Mouse (Mus musculus): ENCODE data around the gene Gm21190. TPM values are rescaled to one million over a fixed set of nuclear protein-coding genes. Genes with fewer than 3 reads are reported as not detected.
"Not testable (repeated sequence)": the region's sequence is repeated elsewhere in the genome, so short reads cannot be mapped to it uniquely, and the experiment has no call there.

The Gm21190 gene
- total RNA-seq (2015; ENCODE audit: low replicate concordance) (not detected in 2 replicates), total RNA-seq (2017; ENCODE audit: low replicate concordance) (not detected in 2 replicates)

GRCm38 (mm10) chr5:15529122-15529521 is at the start of gene Gm21190:
Gm21190 (minus strand) TSS chr5:15529222.
- not testable (repeated sequence) for ATAC-seq (replicated peaks; ENCODE audit: low FRiP score, poor library complexity, severe bottlenecking)

GRCm38 (mm10) chr5:15577033-15577432 is 48.0 kb upstream of the Gm21190 start, which contains the start of gene Gm21083:
Gm21083 (plus strand) TSS chr5:15577333.
- ATAC-seq (replicated peaks; ENCODE audit: low FRiP score, poor library complexity, severe bottlenecking), result not testable (repeated sequence)

GRCm38 (mm10) chr5:15573735-15574134 is 44.7 kb upstream of the Gm21190 start:
- ATAC-seq (replicated peaks; ENCODE audit: low FRiP score, poor library complexity, severe bottlenecking), result not testable (repeated sequence)

GRCm38 (mm10) chr5:15561425-15562264 is 32.6 kb upstream of the Gm21190 start:
- not testable (repeated sequence) for ATAC-seq (replicated peaks; ENCODE audit: low FRiP score, poor library complexity, severe bottlenecking)

- ATAC-seq (replicated peaks; ENCODE audit: low FRiP score, poor library complexity, severe bottlenecking), result not testable (repeated sequence)
These were observed 29.6 kb upstream of the Gm21190 start for GRCm38 (mm10) chr5:15558654-15559053.

GRCm38 (mm10) chr5:15549606-15550005 is 20.6 kb upstream of the Gm21190 start:
- ATAC-seq (replicated peaks; ENCODE audit: low FRiP score, poor library complexity, severe bottlenecking), result not testable (repeated sequence)

- not testable (repeated sequence) for ATAC-seq (replicated peaks; ENCODE audit: low FRiP score, poor library complexity, severe bottlenecking)
These were observed 20.1 kb upstream of the Gm21190 start for GRCm38 (mm10) chr5:15549134-15549533.

- ATAC-seq (replicated peaks; ENCODE audit: low FRiP score, poor library complexity, severe bottlenecking), result not testable (repeated sequence)
These were observed 19.6 kb upstream of the Gm21190 start for GRCm38 (mm10) chr5:15548642-15549041.

- not testable (repeated sequence) for ATAC-seq (replicated peaks; ENCODE audit: low FRiP score, poor library complexity, severe bottlenecking)
These were observed 6.6 kb downstream of the Gm21190 start for GRCm38 (mm10) chr5:15522470-15522869.

GRCm38 (mm10) chr5:15522028-15522427 is 7.0 kb downstream of the Gm21190 start:
- ATAC-seq (replicated peaks; ENCODE audit: low FRiP score, poor library complexity, severe bottlenecking), result not testable (repeated sequence)

GRCm38 (mm10) chr5:15520418-15520817 is 8.6 kb downstream of the Gm21190 start:
- ATAC-seq (replicated peaks; ENCODE audit: low FRiP score, poor library complexity, severe bottlenecking), result not testable (repeated sequence)

GRCm38 (mm10) chr5:15517150-15517549 is 11.9 kb downstream of the Gm21190 start:
- ATAC-seq (replicated peaks; ENCODE audit: low FRiP score, poor library complexity, severe bottlenecking), result not testable (repeated sequence)

- not testable (repeated sequence) for ATAC-seq (replicated peaks; ENCODE audit: low FRiP score, poor library complexity, severe bottlenecking)
These were observed 16.8 kb downstream of the Gm21190 start for GRCm38 (mm10) chr5:15512236-15512635.

GRCm38 (mm10) chr5:15509911-15510310 is 19.1 kb downstream of the Gm21190 start:
- not testable (repeated sequence) for ATAC-seq (replicated peaks; ENCODE audit: low FRiP score, poor library complexity, severe bottlenecking)

- ATAC-seq (replicated peaks; ENCODE audit: low FRiP score, poor library complexity, severe bottlenecking), result not testable (repeated sequence)
These were observed 20.3 kb downstream of the Gm21190 start for GRCm38 (mm10) chr5:15508460-15509451.

GRCm38 (mm10) chr5:15507757-15508459 is 21.1 kb downstream of the Gm21190 start:
- ATAC-seq (replicated peaks; ENCODE audit: low FRiP score, poor library complexity, severe bottlenecking), result not testable (repeated sequence)

GRCm38 (mm10) chr5:15507309-15507619 is 21.8 kb downstream of the Gm21190 start:
- ATAC-seq (replicated peaks; ENCODE audit: low FRiP score, poor library complexity, severe bottlenecking), result no peak

GRCm38 (mm10) chr5:15506575-15507308 is 22.3 kb downstream of the Gm21190 start:
- no peak for ATAC-seq (replicated peaks; ENCODE audit: low FRiP score, poor library complexity, severe bottlenecking)
